Mouse (Mus musculus) heart, postnatal 14 days (tissue): ENCODE data around the gene Ntn1. TPM values are rescaled to one million over a fixed set of nuclear protein-coding genes. Genes with fewer than 3 reads are reported as not detected.

Source experiments
- DNase-seq, 2 experiments: peaks; one replicate each; pipeline ENCODE4 v3.0.0; 2021 to 2022
- intact Hi-C: fragments of 180-260 bp; cut with DNase I; formaldehyde crosslinking; loops from one replicate; pipeline ENCODE4 v1.15.1; 2025
- total RNA-seq, 2 experiments: library from RNA; stranded (reverse); gene quantifications; 2 replicates each; pipeline ENCODE4 v1.2.3; 2021

The Ntn1 gene
- total RNA-seq, 2 experiments from 2014 or later = 52.7 to 55.5 TPM

DNA sequence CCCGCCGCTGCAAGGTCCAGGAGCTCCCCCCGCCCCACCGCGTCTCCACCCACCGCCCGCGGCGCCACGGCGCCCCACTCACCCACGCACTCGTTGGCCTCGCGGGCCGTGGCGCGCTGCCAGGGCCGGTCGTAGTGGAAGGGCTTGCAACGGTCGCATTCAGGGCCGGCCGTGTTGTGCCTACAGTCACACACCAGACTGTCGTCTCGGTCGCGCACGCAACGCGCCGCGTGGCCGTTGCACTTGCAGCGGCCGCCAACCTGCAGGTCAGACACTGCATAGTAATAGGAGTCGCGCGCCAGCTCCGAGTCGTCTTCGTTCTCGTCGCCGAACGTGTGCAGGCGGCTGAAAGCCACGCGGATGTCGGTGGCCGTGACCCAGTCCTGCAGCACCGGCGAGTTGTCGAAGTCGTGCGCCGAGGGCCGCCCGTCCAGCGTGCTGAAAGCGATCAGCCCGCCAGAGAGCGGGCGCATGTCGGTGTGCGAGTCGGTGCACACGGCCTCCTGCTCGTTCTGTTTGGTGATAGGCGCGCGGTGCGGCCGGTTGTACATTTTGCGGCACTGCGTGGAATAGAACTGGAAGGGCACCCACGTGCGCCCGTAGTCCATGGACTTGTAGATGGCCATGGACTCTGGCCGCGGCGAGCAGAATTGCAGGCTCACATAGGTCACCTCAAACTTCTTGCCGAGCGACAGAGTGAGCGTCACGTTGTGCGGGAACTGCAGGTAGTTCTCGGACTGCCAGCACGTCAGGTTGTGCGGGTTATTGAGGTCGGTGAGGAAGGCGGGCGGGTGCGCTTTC is 15.4 kb downstream of the Ntn1 start:
- intact Hi-C loops = no loop called here
- DNase-seq = peak; percentile 55 to 61

DNA sequence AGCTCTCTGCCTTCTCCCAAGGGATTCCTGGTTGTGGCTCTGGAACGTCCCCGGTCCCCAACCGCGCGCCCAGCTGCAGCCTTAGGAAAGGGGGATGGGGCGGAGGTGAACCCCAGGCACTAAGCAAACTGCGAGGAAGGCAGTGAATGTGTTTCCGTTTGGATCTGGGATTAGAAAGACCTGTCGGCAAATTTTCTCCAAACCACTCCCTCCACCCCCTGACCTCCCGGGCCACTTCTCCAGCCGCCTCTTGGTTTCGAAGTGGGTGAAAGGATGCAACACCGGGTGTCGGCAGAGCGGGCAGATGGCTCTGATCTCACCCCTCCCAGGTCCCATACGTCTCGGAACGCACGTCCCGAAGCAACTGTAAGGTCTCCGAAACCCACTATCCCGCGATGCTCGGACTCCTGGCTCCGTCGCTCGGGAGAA is 16.0 kb downstream of the Ntn1 start:
- intact Hi-C loops = loop anchor here (5.0 kb wide), 1 partner anchor 102 kb away; no protein-coding TSS in a partner anchor
- no peak for DNase-seq

DNA sequence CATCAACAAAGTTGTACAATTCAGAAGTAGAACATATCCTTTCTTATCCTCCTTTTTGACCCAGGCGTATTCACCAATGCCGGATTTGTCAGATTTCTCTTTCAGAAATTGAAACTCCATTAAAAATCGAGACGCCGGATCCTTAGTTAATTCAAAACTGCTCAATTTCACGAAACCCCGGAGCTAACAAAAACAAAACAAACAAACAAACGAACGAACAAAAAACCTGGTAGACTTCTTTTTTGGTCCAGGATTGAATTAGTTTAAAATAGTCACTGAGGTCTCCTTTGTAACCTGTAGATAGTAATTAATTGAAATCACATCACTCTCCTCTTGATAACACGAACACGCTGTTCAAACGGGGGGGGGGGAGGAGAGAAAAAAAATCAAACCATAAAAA is 16.5 kb downstream of the Ntn1 start:
- intact Hi-C loops = loop anchor here (5.0 kb wide), 1 partner anchor 102 kb away; no protein-coding TSS in a partner anchor
- no peak for DNase-seq

- DNase-seq = no peak
- intact Hi-C loops = loop anchor here (5.0 kb wide), 1 partner anchor 101 kb away; no protein-coding TSS in a partner anchor
Measured at GRCm38 (mm10) chr11:68383519-68383918, 17.1 kb downstream of the Ntn1 start.

GRCm38 (mm10) chr11:68381833-68382232 is 18.8 kb downstream of the Ntn1 start:
- DNase-seq = no peak

DNA sequence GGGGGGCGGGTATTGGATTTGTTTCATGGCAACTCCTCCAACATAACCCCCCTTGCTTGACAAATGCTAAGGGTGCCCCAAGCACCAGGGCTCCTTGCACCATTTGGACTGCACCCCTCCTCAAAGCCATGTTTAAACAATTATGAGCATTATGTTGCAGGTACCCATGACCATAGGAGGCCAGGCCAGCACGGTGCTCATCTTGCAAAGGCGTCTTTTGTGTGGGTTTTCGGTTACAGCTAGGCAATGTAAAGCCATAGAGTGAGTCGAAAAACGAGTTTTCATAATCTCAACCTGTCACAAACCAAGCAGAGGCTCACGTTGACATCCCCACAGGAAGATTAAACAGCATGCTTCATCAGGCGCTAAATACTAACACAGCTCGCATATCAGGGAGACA is 19.3 kb downstream of the Ntn1 start:
- intact Hi-C loops = loop anchor here (5.0 kb wide), 1 partner anchor 99 kb away; no protein-coding TSS in a partner anchor
- DNase-seq = no peak

More at GRCm38 (mm10) chr11:68381833-68382232, 18.8 kb downstream of the Ntn1 start:
- intact Hi-C loops = loop anchor here (5.0 kb wide), 1 partner anchor 100 kb away; no protein-coding TSS in a partner anchor

GRCm38 (mm10) chr11:68378946-68379764 is 21.5 kb downstream of the Ntn1 start:
- DNase-seq = no peak
- intact Hi-C loops = no loop called here

DNA sequence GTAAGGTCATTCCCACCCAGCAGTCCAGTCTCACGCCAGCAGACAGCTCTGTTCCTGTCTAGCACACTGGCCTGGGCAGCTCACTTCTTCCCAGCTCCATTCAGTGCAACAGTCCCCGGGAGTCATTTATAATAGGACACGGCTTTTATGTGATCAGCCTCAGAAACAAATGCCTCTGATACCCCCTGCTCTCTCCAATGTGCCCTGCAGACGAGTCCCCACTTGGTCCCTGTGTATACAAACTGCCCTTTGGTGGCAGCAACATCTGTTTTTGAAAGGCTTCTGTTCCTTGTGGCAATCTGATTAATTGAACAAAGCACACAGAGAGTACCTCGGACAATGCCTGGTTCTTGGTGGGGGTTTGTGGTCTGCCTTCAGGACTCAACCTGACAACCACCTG is 22.2 kb downstream of the Ntn1 start:
- no peak for DNase-seq
- intact Hi-C loops = no loop called here

GRCm38 (mm10) chr11:68373105-68373504 is 27.5 kb downstream of the Ntn1 start:
- DNase-seq = no peak
- intact Hi-C loops = no loop called here

DNA sequence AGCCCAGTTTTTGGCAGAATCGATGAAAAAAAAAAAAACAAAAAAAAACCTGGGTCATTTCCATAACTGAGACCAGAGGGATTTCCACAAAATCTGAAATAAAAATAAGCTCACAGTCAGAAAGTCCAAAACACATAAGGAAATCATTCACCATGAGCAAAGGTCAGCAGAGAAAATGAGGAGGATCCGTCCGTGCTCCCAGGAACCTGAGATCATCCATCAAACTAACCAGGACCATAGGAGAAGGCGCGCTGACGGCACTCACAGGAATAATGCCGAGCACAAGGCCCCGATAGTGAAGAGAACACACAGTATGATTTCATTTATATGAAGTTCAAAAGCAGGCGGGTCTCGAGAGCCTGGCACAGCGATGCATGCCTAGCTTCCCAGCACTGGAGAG is 29.0 kb downstream of the Ntn1 start:
- no peak for DNase-seq
- intact Hi-C loops = no loop called here

- no peak for DNase-seq
- intact Hi-C loops = no loop called here
Measured at GRCm38 (mm10) chr11:68356901-68357300, 43.7 kb downstream of the Ntn1 start.

DNA sequence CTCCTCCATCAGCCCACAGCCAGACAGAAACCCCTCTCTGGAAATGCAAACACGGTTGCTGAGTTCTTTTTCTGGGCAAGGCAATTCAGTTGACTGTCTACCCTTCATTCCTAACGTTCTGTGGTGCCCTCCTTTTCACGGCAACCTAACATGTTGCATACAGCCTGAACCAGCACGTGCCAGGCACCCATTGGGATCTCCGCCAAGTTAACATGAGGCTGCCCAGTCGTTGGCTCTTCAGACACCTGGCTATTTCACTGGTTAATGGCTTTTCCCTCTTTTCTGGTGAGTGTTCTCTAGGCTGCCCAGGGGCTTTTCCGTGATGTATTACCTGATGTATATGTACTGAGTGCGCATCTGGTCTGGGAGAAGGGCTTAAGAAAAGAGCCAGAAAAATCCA is 45.1 kb downstream of the Ntn1 start:
- intact Hi-C loops = no loop called here
- DNase-seq = no peak

DNA sequence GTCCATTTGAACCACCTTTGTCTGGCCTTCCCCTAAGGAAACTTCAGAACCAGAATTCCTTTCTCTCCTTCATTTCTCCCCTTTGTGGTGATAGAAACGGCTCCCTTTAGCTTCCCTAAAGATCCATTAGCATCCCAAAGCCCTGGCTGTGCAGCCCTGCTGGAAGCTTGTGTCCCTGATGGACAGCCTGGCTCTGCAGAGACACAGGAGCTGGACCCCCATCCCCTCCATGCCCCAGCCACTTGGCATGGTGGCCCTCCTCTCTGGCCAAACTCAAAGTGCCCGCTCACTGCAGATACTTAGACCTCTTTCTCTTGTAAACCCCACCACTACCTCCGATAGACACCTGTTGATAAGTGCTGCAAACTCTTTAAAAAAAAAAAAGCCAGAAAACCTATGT is 45.8 kb downstream of the Ntn1 start:
- DNase-seq = no peak
- intact Hi-C loops = no loop called here

DNA sequence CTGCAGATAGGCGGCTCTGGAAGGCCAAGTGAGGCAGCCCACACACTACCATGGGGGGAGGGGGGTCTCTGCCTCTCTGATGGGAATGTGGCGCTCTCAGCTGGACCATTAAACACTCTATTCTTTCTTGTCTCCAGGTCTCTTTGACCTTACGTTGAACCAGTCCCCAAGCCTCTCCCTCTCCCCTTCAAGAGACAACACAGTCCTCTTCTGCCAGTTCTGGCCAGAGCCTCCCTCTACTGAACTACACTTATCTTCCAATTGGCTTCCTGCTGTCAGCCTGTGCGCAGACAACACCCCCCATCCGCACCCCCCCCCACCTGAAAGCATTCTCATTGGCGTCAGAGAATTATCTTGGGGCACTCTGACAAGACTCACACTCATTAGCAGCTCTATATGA is 48.4 kb downstream of the Ntn1 start:
- DNase-seq = no peak
- intact Hi-C loops = no loop called here

DNA sequence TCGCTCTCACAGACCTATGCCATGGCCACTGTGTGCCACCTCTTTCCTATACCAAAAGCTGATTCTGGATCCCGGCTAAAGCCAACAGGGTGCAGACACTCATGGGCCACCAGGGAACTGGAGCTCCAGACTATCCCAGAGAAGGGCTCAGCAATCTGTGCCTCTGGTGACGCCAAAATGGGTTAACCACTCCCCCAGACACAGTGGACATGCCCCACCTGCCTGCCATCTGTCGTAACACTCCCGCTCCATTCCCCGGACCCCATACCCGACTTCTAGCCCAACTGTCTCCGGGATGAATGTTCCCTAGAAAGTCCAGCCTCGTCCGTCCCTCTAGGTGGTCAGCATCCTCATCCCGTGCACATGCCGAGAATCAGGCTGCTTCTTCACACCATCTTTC is 51.8 kb downstream of the Ntn1 start:
- intact Hi-C loops = no loop called here
- no peak for DNase-seq

DNA sequence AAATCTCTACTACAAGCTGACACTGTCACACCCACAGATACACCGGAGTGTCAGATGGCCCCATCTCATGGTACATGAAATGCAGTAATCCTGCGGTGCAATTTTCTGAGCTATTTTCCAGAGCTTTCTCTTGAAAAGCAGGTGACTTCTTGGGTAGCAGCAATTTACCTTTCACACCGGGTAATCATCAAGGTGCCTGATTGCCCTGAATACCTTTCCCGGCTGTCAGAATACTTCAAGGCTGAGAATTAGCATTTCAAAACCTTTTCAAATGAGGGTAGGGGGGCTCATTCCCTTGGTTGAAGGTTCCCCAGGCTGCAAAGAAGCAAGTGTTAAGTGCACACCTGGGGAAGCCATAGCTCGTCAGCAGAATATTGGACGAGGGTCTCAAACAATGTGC is 52.5 kb downstream of the Ntn1 start:
- intact Hi-C loops = no loop called here
- DNase-seq = no peak

DNA sequence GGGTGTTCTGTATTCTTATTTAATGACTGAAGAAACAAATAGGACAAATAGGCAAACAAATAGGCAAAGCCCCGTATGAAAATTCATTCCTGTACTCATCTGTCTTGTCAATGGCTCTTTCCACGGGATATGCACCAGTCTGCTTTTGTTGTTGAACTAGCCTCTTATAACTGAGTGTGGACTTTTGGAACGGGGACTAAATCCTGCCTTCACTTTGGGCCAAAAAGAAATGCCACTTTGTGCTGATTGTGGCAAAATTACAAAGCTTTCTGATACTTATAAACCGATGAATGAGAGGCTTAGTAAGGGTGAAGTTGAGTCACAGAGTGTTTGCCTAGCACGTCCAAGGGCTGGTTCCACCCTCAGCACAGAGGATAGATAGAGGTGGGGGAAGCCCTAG is 53.1 kb downstream of the Ntn1 start:
- DNase-seq = no peak

GRCm38 (mm10) chr11:68346099-68346498 is 54.5 kb downstream of the Ntn1 start:
- intact Hi-C loops = no loop called here
- no peak for DNase-seq

More for the DNA sequence above, 53.1 kb downstream of the Ntn1 start:
- intact Hi-C loops = no loop called here

- DNase-seq = peak; percentile 17 to 32
- intact Hi-C loops = no loop called here
Measured at GRCm38 (mm10) chr11:68344221-68344620, 56.4 kb downstream of the Ntn1 start.

- no peak for DNase-seq
- intact Hi-C loops = no loop called here
Measured at GRCm38 (mm10) chr11:68342761-68343160, 57.9 kb downstream of the Ntn1 start.

- intact Hi-C loops = no loop called here
- DNase-seq = peak; percentile 27 to 39
Measured at GRCm38 (mm10) chr11:68342003-68342400, 58.6 kb downstream of the Ntn1 start.
